Mouse (Mus musculus): ENCODE measurements at regions not wholly inside any gene's neighbourhood (a gene's known extent, or its start where the extent isn't known, plus 50 kb on each side); places are given as distances from the start of the nearest gene placed in this dataset.
A peak's percentile ranks its signal among the peaks of the same experiment; 100 is the strongest.

GRCm38 (mm10) chr5:51766111-51766510 lies 198.6 kb upstream of the Ppargc1a start:
- Histone ChIP-seq H3K9ac (replicated peaks) (no peak overlapping the region), H3K4me1 (no peaks in the 10 kb centered on the region), H3K36me3 (no peaks in the 10 kb centered on the region), H3K27me3 (no peaks in the 10 kb centered on the region), H3K27ac (replicated peaks) (no peak overlapping the region), H3K4me3 (no peak overlapping the region), H3K9me3 (no peaks in the 10 kb centered on the region), H3K4me2 (replicated peaks) (no peak overlapping the region)
- WGBS: 87% methylated on average over 3 of the region's 3 CpGs
- no peak for ATAC-seq (replicated peaks)

GRCm38 (mm10) chr5:51764416-51764815 lies 196.9 kb upstream of the Ppargc1a start:
- Histone ChIP-seq H3K27ac (replicated peaks) (no peak overlapping the region), H3K4me3 (no peak overlapping the region), H3K36me3 (no peaks in the 10 kb centered on the region), H3K9ac (replicated peaks) (no peak overlapping the region), H3K4me2 (replicated peaks) (no peak overlapping the region), H3K4me1 (no peaks in the 10 kb centered on the region), H3K27me3 (no peaks in the 10 kb centered on the region), H3K9me3 (no peaks in the 10 kb centered on the region)
- no peak for ATAC-seq (replicated peaks)
- 94% methylated on average over 7 of the region's 7 CpGs for WGBS

GRCm38 (mm10) chr5:51763599-51763998 lies 196.1 kb upstream of the Ppargc1a start:
- 61% methylated on average over 7 of the region's 7 CpGs for WGBS

GRCm38 (mm10) chr5:51762352-51762751 lies 194.8 kb upstream of the Ppargc1a start:
- no peak for ATAC-seq (replicated peaks)
- no peak overlapping the region for H3K27ac ChIP-seq (replicated peaks)
- no peaks in the 10 kb centered on the region for H3K9me3 ChIP-seq
- WGBS: 61% methylated on average over 3 of the region's 3 CpGs
- H3K9ac ChIP-seq (replicated peaks): no peak overlapping the region
- H3K27me3 ChIP-seq: no peaks in the 10 kb centered on the region
- H3K4me3 ChIP-seq: no peak overlapping the region
- H3K36me3 ChIP-seq: no peaks in the 10 kb centered on the region
- H3K4me1 ChIP-seq: peaks cover 13% of the 10 kb centered on the region
- H3K4me2 ChIP-seq (replicated peaks): no peak overlapping the region

More at GRCm38 (mm10) chr5:51763599-51763998, 196.1 kb upstream of the Ppargc1a start:
- Histone ChIP-seq H3K4me3 (no peak overlapping the region), H3K27ac (replicated peaks) (no peak overlapping the region), H3K36me3 (no peaks in the 10 kb centered on the region), H3K9me3 (no peaks in the 10 kb centered on the region), H3K9ac (replicated peaks) (no peak overlapping the region), H3K4me1 (peaks cover 2% of the 10 kb centered on the region), H3K4me2 (replicated peaks) (no peak overlapping the region), H3K27me3 (no peaks in the 10 kb centered on the region)
- no peak for ATAC-seq (replicated peaks)

- no peak overlapping the region for H3K4me3 ChIP-seq
- peaks cover 13% of the 10 kb centered on the region for H3K4me1 ChIP-seq
- H3K36me3 ChIP-seq: no peaks in the 10 kb centered on the region
- WGBS: 44% methylated on average over 2 of the region's 2 CpGs
- no peaks in the 10 kb centered on the region for H3K27me3 ChIP-seq
- no peak overlapping the region for H3K9ac ChIP-seq (replicated peaks)
- peak; percentile 80 for ATAC-seq (replicated peaks)
- no peaks in the 10 kb centered on the region for H3K9me3 ChIP-seq
- no peak overlapping the region for H3K27ac ChIP-seq (replicated peaks)
- no peak overlapping the region for H3K4me2 ChIP-seq (replicated peaks)
Measured at GRCm38 (mm10) chr5:51758289-51758688, 190.8 kb upstream of the Ppargc1a start.

- no peaks in the 10 kb centered on the region for H3K27me3 ChIP-seq
- no peak overlapping the region for H3K4me2 ChIP-seq (replicated peaks)
- no peaks in the 10 kb centered on the region for H3K9me3 ChIP-seq
- H3K4me3 ChIP-seq: no peak overlapping the region
- WGBS: 29% methylated on average over 2 of the region's 2 CpGs
- peak; percentile 74 for ATAC-seq (replicated peaks)
- H3K4me1 ChIP-seq: peaks cover 13% of the 10 kb centered on the region
- H3K36me3 ChIP-seq: no peaks in the 10 kb centered on the region
- no peak overlapping the region for H3K9ac ChIP-seq (replicated peaks)
- no peak overlapping the region for H3K27ac ChIP-seq (replicated peaks)
Measured at GRCm38 (mm10) chr5:51757864-51758263, 190.3 kb upstream of the Ppargc1a start.

GRCm38 (mm10) chr5:51752024-51752423 lies 184.5 kb upstream of the Ppargc1a start:
- H3K4me3 ChIP-seq: no peak overlapping the region
- H3K36me3 ChIP-seq: no peaks in the 10 kb centered on the region
- 79% methylated on average over 4 of the region's 4 CpGs for WGBS
- H3K9ac ChIP-seq (replicated peaks): no peak overlapping the region
- H3K27me3 ChIP-seq: no peaks in the 10 kb centered on the region
- no peaks in the 10 kb centered on the region for H3K4me1 ChIP-seq
- H3K4me2 ChIP-seq (replicated peaks): no peak overlapping the region
- H3K9me3 ChIP-seq: no peaks in the 10 kb centered on the region
- no peak overlapping the region for H3K27ac ChIP-seq (replicated peaks)
- ATAC-seq (replicated peaks): no peak

- no peak overlapping the region for H3K4me2 ChIP-seq (replicated peaks)
- ATAC-seq (replicated peaks): no peak
- no peaks in the 10 kb centered on the region for H3K9me3 ChIP-seq
- H3K27me3 ChIP-seq: no peaks in the 10 kb centered on the region
- WGBS: 83% methylated on average over 8 of the region's 8 CpGs
- H3K4me1 ChIP-seq: no peaks in the 10 kb centered on the region
- H3K36me3 ChIP-seq: no peaks in the 10 kb centered on the region
- no peak overlapping the region for H3K27ac ChIP-seq (replicated peaks)
- no peak overlapping the region for H3K9ac ChIP-seq (replicated peaks)
- H3K4me3 ChIP-seq: no peak overlapping the region
Measured at GRCm38 (mm10) chr5:51750456-51750855, 182.9 kb upstream of the Ppargc1a start.

- no peak for ATAC-seq (replicated peaks)
- no peaks in the 10 kb centered on the region for H3K27me3 ChIP-seq
- H3K9ac ChIP-seq (replicated peaks): no peak overlapping the region
- no peaks in the 10 kb centered on the region for H3K36me3 ChIP-seq
- H3K9me3 ChIP-seq: no peaks in the 10 kb centered on the region
- no peaks in the 10 kb centered on the region for H3K4me1 ChIP-seq
- H3K4me2 ChIP-seq (replicated peaks): no peak overlapping the region
- H3K4me3 ChIP-seq: no peak overlapping the region
- WGBS: 95% methylated on average over 8 of the region's 8 CpGs
- H3K27ac ChIP-seq (replicated peaks): no peak overlapping the region
Measured at GRCm38 (mm10) chr5:51740893-51741292, 173.4 kb upstream of the Ppargc1a start.

GRCm38 (mm10) chr5:51730241-51730640 lies 162.7 kb upstream of the Ppargc1a start:
- Histone ChIP-seq H3K4me2 (replicated peaks) (no peak overlapping the region), H3K9ac (replicated peaks) (no peak overlapping the region), H3K27ac (replicated peaks) (no peak overlapping the region), H3K27me3 (no peaks in the 10 kb centered on the region), H3K9me3 (no peaks in the 10 kb centered on the region), H3K36me3 (no peaks in the 10 kb centered on the region), H3K4me3 (no peak overlapping the region), H3K4me1 (no peaks in the 10 kb centered on the region)
- ATAC-seq (replicated peaks): no peak
- WGBS: 50% methylated on average over 1 of the region's 1 CpGs

GRCm38 (mm10) chr5:51729771-51730170 lies 162.2 kb upstream of the Ppargc1a start:
- Histone ChIP-seq H3K9ac (replicated peaks) (no peak overlapping the region), H3K4me1 (no peaks in the 10 kb centered on the region), H3K9me3 (no peaks in the 10 kb centered on the region), H3K27ac (replicated peaks) (no peak overlapping the region), H3K4me3 (no peak overlapping the region), H3K36me3 (no peaks in the 10 kb centered on the region), H3K4me2 (replicated peaks) (no peak overlapping the region), H3K27me3 (no peaks in the 10 kb centered on the region)
- WGBS: 85% methylated on average over 1 of the region's 1 CpGs
- ATAC-seq (replicated peaks): no peak

GRCm38 (mm10) chr5:51726762-51727161 lies 159.2 kb upstream of the Ppargc1a start:
- H3K27me3 ChIP-seq: no peaks in the 10 kb centered on the region
- H3K4me3 ChIP-seq: no peak overlapping the region
- no peaks in the 10 kb centered on the region for H3K4me1 ChIP-seq
- no peak overlapping the region for H3K27ac ChIP-seq (replicated peaks)
- H3K4me2 ChIP-seq (replicated peaks): no peak overlapping the region
- no peak overlapping the region for H3K9ac ChIP-seq (replicated peaks)
- no peak for ATAC-seq (replicated peaks)
- H3K36me3 ChIP-seq: no peaks in the 10 kb centered on the region
- H3K9me3 ChIP-seq: no peaks in the 10 kb centered on the region

- Histone ChIP-seq H3K9me3 (no peaks in the 10 kb centered on the region), H3K4me1 (no peaks in the 10 kb centered on the region), H3K9ac (replicated peaks) (no peak overlapping the region), H3K27ac (replicated peaks) (no peak overlapping the region), H3K4me2 (replicated peaks) (no peak overlapping the region), H3K4me3 (no peak overlapping the region), H3K27me3 (no peaks in the 10 kb centered on the region), H3K36me3 (no peaks in the 10 kb centered on the region)
- WGBS: 68% methylated on average over 8 of the region's 8 CpGs
- no peak for ATAC-seq (replicated peaks)
Measured at GRCm38 (mm10) chr5:51718911-51719310, 151.4 kb upstream of the Ppargc1a start.

Measured in forebrain, embryonic 15.5 days (tissue).